Mouse (Mus musculus) embryonic facial prominence, embryonic 10.5 days (tissue): ENCODE measurements around the gene Nt5c2. TPM values are rescaled to one million over a fixed set of nuclear protein-coding genes. Genes with fewer than 3 reads are reported as not detected.

ENCODE experiments used
- DNase-seq: peaks from one replicate; pipeline ENCODE4 v3.0.0-alpha.2; 2017; ENCODE audit warnings: low spot score
- H3K27ac ChIP-seq: fragments of 300-500 bp; sonication (generic); replicated peaks from 2 replicates; pipeline ENCODE4 v1.5.1; 2016; ENCODE audit warnings: mild to moderate bottlenecking
- H3K27me3 ChIP-seq: fragments of 300-500 bp; sonication (generic); replicated peaks from 2 replicates; pipeline ENCODE4 v1.6.1; 2016; ENCODE audit warnings: low read depth, mild to moderate bottlenecking; ENCODE audit not compliant: poor library complexity, severe bottlenecking
- H3K36me3 ChIP-seq: fragments of 300-500 bp; sonication (generic); replicated peaks from 2 replicates; pipeline ENCODE4 v1.6.1; 2016; ENCODE audit warnings: mild to moderate bottlenecking, moderate library complexity
- H3K4me1 ChIP-seq: fragments of 300-500 bp; sonication (generic); 2 replicates; pipeline ENCODE4 v1.6.1; 2016
- H3K4me3 ChIP-seq: fragments of 300-500 bp; sonication (generic); 2 replicates; pipeline ENCODE4 v1.5.1; 2016; ENCODE audit warnings: mild to moderate bottlenecking, moderate library complexity
- H3K9me3 ChIP-seq: fragments of 300-500 bp; sonication (generic); 2 replicates; pipeline ENCODE4 v1.6.1; 2016; ENCODE audit warnings: mild to moderate bottlenecking
- WGBS: fragments of 180-500 bp; shearing (Covaris S2); methylation state at CpG from one replicate; pipeline ENCODE4 v1.1.7; 2016; 5-methylcytosine and 5-hydroxymethylcytosine counted together
- polyA plus RNA-seq: library from polyadenylated mRNA; unstranded; fragments of >200 nt; fragmentation: Nextera tagmentation; extraction: Ambion mirVana; gene quantifications from 2 replicates; pipeline ENCODE4 v1.2.1, GENCODE M21; 2016

Gene Nt5c2
- polyA plus RNA-seq, 1 experiment from 2014 or later = 73.7 TPM

DNA sequence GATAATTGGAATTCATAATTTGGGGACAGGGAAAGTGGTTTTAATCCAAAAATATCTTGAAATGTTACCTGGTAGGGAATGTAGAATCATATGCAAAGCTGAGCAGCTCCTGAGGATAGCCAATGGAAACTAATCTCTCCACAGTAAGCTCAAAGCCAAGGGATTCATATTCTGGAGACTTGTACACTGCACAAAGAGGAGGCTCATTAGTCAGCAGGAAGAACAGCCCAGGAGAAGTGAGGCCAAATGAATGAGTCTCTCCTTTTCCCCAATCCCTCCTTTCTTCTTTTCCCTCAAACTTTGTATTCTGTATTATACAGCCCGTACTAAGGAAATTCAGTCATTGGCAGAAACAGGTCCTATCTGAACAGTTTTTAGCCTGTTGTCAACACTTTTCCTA is 110.0 kb downstream of the Nt5c2 start:
- 89% methylated on average over 1 of the region's 1 CpGs for WGBS
- peaks cover 14% of the 10 kb centered on the region for H3K4me1 ChIP-seq
- H3K4me3 ChIP-seq = no peak overlapping the region
- no peak overlapping the region for H3K27ac ChIP-seq
- no peaks in the 10 kb centered on the region for H3K27me3 ChIP-seq
- DNase-seq = no peak
- peaks cover 16% of the 10 kb centered on the region for H3K36me3 ChIP-seq
- H3K9me3 ChIP-seq = no peaks in the 10 kb centered on the region

DNA sequence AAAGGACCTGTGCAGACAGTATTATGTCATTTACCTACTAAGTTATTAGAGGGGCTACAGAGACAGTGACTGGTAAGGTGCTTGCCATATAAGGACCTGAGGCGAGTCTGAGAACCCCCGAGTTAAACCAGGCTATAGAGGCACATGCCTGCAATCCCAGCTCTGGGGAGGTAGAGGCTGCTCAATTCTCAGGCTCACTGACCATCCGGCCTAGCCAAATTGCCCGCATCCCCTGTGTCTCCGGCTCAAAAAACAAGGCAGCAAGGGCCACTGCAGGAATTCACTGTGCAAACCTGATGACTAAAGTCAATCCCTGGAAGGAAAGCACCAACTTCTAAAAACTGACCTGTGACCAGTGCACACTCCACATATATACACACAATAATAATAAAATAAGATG is 111.6 kb downstream of the Nt5c2 start:
- peaks cover 26% of the 10 kb centered on the region for H3K36me3 ChIP-seq
- no peaks in the 10 kb centered on the region for H3K9me3 ChIP-seq
- DNase-seq = no peak
- 88% methylated on average over 5 of the region's 5 CpGs for WGBS
- H3K27me3 ChIP-seq = no peaks in the 10 kb centered on the region
- H3K4me3 ChIP-seq = no peak overlapping the region
- H3K27ac ChIP-seq = no peak overlapping the region
- H3K4me1 ChIP-seq = no peaks in the 10 kb centered on the region; the same call in 1 of the 2 replicates

GRCm38 (mm10) chr19:46901323-46901722 is 113.6 kb downstream of the Nt5c2 start:
- Histone ChIP-seq H3K4me1 (no peaks in the 10 kb centered on the region), H3K27me3 (no peaks in the 10 kb centered on the region), H3K27ac (no peak overlapping the region), H3K4me3 (no peak overlapping the region), H3K9me3 (peaks cover 6% of the 10 kb centered on the region), H3K36me3 (peaks cover 44% of the 10 kb centered on the region)
- WGBS = 94% methylated on average over 5 of the region's 5 CpGs
- DNase-seq = no peak

DNA sequence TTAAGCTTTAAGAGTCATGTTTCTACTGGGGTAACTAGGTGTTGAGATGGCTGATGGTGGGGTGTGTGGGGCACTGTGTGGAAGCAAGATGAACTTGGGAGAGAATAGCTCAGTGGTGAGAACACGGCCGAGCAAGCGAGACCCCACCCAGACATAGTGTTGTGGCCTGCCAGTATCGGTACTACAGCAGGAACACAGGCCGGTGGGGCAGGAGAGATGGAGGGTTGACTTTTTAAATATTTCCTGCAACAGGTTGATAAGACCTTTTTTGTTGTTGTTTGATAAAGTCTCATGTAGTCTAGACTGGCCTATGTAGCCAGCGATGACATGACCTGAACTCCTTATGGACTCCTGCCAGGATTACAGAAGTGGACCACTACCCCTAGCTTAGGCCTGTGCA is 114.2 kb downstream of the Nt5c2 start:
- Histone ChIP-seq H3K27ac (no peak overlapping the region), H3K9me3 (peaks cover 6% of the 10 kb centered on the region), H3K4me1 (no peaks in the 10 kb centered on the region), H3K27me3 (no peaks in the 10 kb centered on the region), H3K4me3 (no peak overlapping the region), H3K36me3 (peaks cover 48% of the 10 kb centered on the region)
- WGBS = 95% methylated on average over 6 of the region's 6 CpGs
- no peak for DNase-seq

DNA sequence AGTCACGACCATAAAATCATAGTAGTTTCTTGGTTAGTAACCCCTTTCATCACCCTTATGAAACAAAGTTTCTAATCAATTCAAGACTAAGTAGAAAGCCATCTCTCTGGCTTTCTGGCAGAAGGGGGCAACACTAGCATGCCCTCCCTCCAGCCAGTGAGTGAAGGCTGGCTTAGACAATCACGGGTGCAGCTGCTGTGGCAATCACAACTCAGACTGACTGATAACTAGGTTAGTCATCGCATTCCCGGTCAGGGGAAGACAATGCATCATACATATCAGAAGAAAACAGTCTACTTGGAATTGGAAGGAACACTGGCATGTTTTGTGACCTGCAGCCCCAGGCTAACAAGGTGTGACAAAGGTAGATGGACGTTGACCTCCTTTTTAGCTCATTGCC is 115.1 kb downstream of the Nt5c2 start:
- Histone ChIP-seq H3K27ac (no peak overlapping the region), H3K36me3 (peaks cover 53% of the 10 kb centered on the region), H3K27me3 (no peaks in the 10 kb centered on the region), H3K9me3 (peaks cover 6% of the 10 kb centered on the region), H3K4me1 (no peaks in the 10 kb centered on the region), H3K4me3 (no peak overlapping the region)
- DNase-seq = no peak
- 79% methylated on average over 5 of the region's 5 CpGs for WGBS

DNA sequence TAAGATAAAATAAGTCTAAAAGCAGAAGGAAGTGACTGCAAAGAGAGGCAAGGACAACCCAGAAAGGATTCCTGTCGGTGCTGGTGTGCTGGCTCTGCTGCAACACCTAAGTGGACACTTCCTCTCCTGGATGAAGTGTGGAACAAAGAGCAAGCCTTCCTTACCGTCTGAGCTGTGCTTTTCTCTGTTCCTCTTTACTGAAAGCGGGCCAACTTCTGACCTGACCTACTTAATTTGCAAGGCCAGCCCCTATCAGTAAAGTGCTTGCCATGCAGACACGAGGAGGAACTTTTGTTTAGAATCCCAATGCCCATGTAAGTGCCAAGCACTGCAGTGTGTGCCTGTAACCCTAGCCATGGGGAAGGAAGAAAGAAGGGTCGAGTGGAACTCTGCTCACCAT is 115.6 kb downstream of the Nt5c2 start:
- Histone ChIP-seq H3K36me3 (peaks cover 52% of the 10 kb centered on the region), H3K4me3 (no peak overlapping the region), H3K9me3 (peaks cover 6% of the 10 kb centered on the region), H3K4me1 (no peaks in the 10 kb centered on the region), H3K27ac (no peak overlapping the region), H3K27me3 (no peaks in the 10 kb centered on the region)
- 66% methylated on average over 5 of the region's 5 CpGs for WGBS
- DNase-seq = no peak

DNA sequence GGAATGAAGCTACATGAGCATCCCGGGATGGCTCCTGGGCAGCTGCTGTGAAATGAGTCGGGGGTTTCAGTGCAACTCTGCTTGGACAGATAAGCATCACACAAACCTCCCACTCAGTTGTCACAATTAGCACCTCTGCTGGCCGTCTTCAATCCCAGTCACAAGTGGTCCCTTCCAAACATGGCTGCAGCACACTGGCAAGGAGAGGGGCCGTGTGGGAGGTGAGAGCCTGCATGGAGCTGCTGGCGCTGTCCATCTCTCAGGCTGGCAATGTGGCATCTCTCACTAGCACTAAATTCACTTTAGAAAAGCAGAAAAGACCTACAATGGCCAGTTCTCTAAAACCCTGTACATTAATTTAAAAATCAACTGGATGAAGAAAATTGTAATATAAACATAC is 116.7 kb downstream of the Nt5c2 start:
- Histone ChIP-seq H3K4me3 (no peak overlapping the region), H3K9me3 (peaks cover 6% of the 10 kb centered on the region), H3K27me3 (no peaks in the 10 kb centered on the region), H3K36me3 (peaks cover 52% of the 10 kb centered on the region), H3K4me1 (no peaks in the 10 kb centered on the region), H3K27ac (no peak overlapping the region)
- 81% methylated on average over 5 of the region's 5 CpGs for WGBS
- DNase-seq = no peak

DNA sequence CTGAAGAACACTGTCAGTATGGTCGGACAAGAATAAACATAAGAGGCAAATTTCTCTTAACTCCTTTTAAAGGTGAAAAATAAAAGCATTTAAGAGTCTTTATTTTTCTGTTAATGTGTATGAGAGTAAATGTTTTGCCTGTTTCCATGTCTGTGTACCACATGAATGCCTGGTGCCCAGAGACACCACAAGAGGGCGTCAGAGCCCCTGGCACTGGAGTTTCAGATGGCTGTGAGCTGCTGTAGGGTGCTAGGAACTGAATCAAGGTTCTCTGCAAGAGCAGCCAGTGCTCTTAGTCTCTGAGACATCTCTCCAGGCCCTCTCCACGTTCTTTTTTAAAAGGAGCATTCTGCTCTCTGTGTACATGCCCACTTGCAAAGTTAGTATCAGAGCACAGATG is 117.8 kb downstream of the Nt5c2 start:
- Histone ChIP-seq H3K27ac (no peak overlapping the region), H3K9me3 (peaks cover 6% of the 10 kb centered on the region), H3K4me1 (no peaks in the 10 kb centered on the region), H3K4me3 (no peak overlapping the region), H3K36me3 (peaks cover 56% of the 10 kb centered on the region), H3K27me3 (no peaks in the 10 kb centered on the region)
- no peak for DNase-seq
- 87% methylated on average over 3 of the region's 3 CpGs for WGBS

GRCm38 (mm10) chr19:46893484-46893883 is 121.5 kb downstream of the Nt5c2 start:
- H3K36me3 ChIP-seq = peaks cover 83% of the 10 kb centered on the region
- H3K9me3 ChIP-seq = peaks cover 6% of the 10 kb centered on the region
- H3K4me3 ChIP-seq = no peak overlapping the region
- H3K27me3 ChIP-seq = no peaks in the 10 kb centered on the region
- H3K27ac ChIP-seq = no peak overlapping the region
- no peaks in the 10 kb centered on the region for H3K4me1 ChIP-seq
- 90% methylated on average over 7 of the region's 7 CpGs for WGBS
- DNase-seq = no peak

GRCm38 (mm10) chr19:46892856-46893255 is 122.1 kb downstream of the Nt5c2 start:
- H3K9me3 ChIP-seq = peaks cover 6% of the 10 kb centered on the region
- H3K27ac ChIP-seq = no peak overlapping the region
- no peaks in the 10 kb centered on the region for H3K27me3 ChIP-seq
- no peak for DNase-seq
- H3K4me1 ChIP-seq = no peaks in the 10 kb centered on the region
- H3K36me3 ChIP-seq = peaks cover 83% of the 10 kb centered on the region
- WGBS = 89% methylated on average over 3 of the region's 3 CpGs
- H3K4me3 ChIP-seq = no peak overlapping the region

DNA sequence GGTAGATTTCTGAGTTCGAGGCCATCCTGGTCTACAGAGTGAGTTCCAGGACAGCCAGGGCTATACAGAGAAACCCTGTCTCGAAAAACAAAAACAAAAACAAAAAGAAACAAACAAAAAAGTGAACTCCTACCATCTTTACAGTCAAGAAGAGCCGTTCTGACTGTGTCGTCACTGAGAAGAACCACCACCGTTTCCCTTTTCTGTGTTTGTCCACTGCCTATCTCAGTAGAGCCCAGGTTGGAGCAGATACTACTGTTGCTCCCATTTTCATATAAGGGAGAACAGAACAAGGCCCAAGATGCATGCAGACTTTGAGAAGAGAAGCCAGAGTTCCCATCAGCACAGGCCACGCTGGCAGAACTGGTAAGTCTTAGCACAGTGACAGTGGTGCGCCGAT is 124.3 kb downstream of the Nt5c2 start:
- H3K27me3 ChIP-seq = no peaks in the 10 kb centered on the region
- H3K4me1 ChIP-seq = no peaks in the 10 kb centered on the region
- no peak overlapping the region for H3K27ac ChIP-seq
- peaks cover 89% of the 10 kb centered on the region for H3K36me3 ChIP-seq
- DNase-seq = no peak
- 95% methylated on average over 8 of the region's 8 CpGs for WGBS
- H3K9me3 ChIP-seq = no peaks in the 10 kb centered on the region
- no peak overlapping the region for H3K4me3 ChIP-seq

GRCm38 (mm10) chr19:46889666-46890065 is 125.3 kb downstream of the Nt5c2 start:
- no peaks in the 10 kb centered on the region for H3K9me3 ChIP-seq
- no peak overlapping the region for H3K4me3 ChIP-seq
- H3K27ac ChIP-seq = no peak overlapping the region
- peak; percentile 6 for DNase-seq
- peaks cover 93% of the 10 kb centered on the region for H3K36me3 ChIP-seq
- H3K27me3 ChIP-seq = no peaks in the 10 kb centered on the region
- WGBS = 96% methylated on average over 8 of the region's 8 CpGs
- no peaks in the 10 kb centered on the region for H3K4me1 ChIP-seq

- H3K36me3 ChIP-seq = peaks cover 100% of the 10 kb centered on the region
Measured at GRCm38 (mm10) chr19:46887811-46888527, 127.0 kb downstream of the Nt5c2 start.

More at GRCm38 (mm10) chr19:46887811-46888527, 127.0 kb downstream of the Nt5c2 start:
- Histone ChIP-seq H3K4me1 (no peaks in the 10 kb centered on the region), H3K4me3 (no peak overlapping the region), H3K27ac (no peak overlapping the region), H3K9me3 (no peaks in the 10 kb centered on the region), H3K27me3 (no peaks in the 10 kb centered on the region)
- DNase-seq = peak; percentile 5
- 82% methylated on average over 14 of the region's 14 CpGs for WGBS
